Mouse (Mus musculus): Measurements from ENCODE around the gene Itih3. TPM values are rescaled to one million over a fixed set of nuclear protein-coding genes. Genes with fewer than 3 reads are reported as not detected.

The Itih3 gene
- polyA plus RNA-seq, 3 experiments from 2014 or later = not detected

Other genes starting within 250 kb of the Itih3 start
- gene Sfmbt1, start 208.9 kb downstream of the Itih3 start, polyA plus RNA-seq (2017; shearing (Covaris generic)) = 1 to 10 TPM; 7.1 to 9.9 (median 9.4) TPM
- 1 to 10 TPM; 6.2 to 7.5 (median 6.6) TPM for gene Tmem110, start 98.2 kb downstream of the Itih3 start, polyA plus RNA-seq (2017; shearing (Covaris generic))
- 1 to 10 TPM in 2 of 3 experiments, under 1 TPM in 1; 0.49 to 1.3 (median 1.1) TPM for gene Mustn1, start 44.6 kb downstream of the Itih3 start, polyA plus RNA-seq (2017; shearing (Covaris generic))
- gene Itih4, start 37.3 kb downstream of the Itih3 start, polyA plus RNA-seq (2017; shearing (Covaris generic)) = not detected
- not detected for gene Itih1, start 19.5 kb upstream of the Itih3 start, polyA plus RNA-seq (2017; shearing (Covaris generic))
- gene Nek4, start 27.6 kb upstream of the Itih3 start, polyA plus RNA-seq (2017; shearing (Covaris generic)) = 1 to 10 TPM; 3.9 to 6.2 (median 5.1) TPM
- 1 to 10 TPM; 8.6 to 8.8 (median 8.7) TPM for gene Glt8d1, start 77.6 kb upstream of the Itih3 start, polyA plus RNA-seq (2017; shearing (Covaris generic))
- 100 to 1,000 TPM; 297 to 353 (median 327) TPM for gene Spcs1, start 77.9 kb upstream of the Itih3 start, polyA plus RNA-seq (2017; shearing (Covaris generic))
- gene Pbrm1, start 95.4 kb upstream of the Itih3 start, polyA plus RNA-seq (2017; shearing (Covaris generic)) = 10 to 100 TPM; 45.2 to 57.3 (median 54.1) TPM
- 10 to 100 TPM; 48.2 to 99.0 (median 80.0) TPM for gene Gnl3, start 95.4 kb upstream of the Itih3 start, polyA plus RNA-seq (2017; shearing (Covaris generic))
- gene Smim4, start 205.2 kb upstream of the Itih3 start, polyA plus RNA-seq (2017; shearing (Covaris generic)) = 10 to 100 TPM; 48.6 to 86.1 (median 85.5) TPM
- not detected for gene Nt5dc2, start 207.3 kb upstream of the Itih3 start, polyA plus RNA-seq (2017; shearing (Covaris generic))
- gene Stab1, start 244.9 kb upstream of the Itih3 start, polyA plus RNA-seq (2017; shearing (Covaris generic)) = 1 to 10 TPM; 1.9 to 4.1 (median 2.8) TPM